Mouse (Mus musculus): ENCODE results near the gene Zbtb9. TPM values are rescaled to one million over a fixed set of nuclear protein-coding genes. Genes with fewer than 3 reads are reported as not detected.
A peak's percentile ranks its signal among the peaks of the same experiment; 100 is the strongest.

Gene Zbtb9
- polyA plus RNA-seq, 1 experiment from 2014 or later: 20.1 TPM

GRCm38 (mm10) chr17:26939178-26939972, 33.6 kb upstream of the Zbtb9 start, which contains the start of gene Cuta:
Gene Cuta (minus strand): TSS chr17:26939569.
- under 1% methylated on average over 70 of the region's 70 CpGs for WGBS
- Histone ChIP-seq H3K27ac (replicated peaks) (peak within 1 kb of the TSS; percentile 92), H3K9me3 (no peaks in the 10 kb centered on the region), H3K36me3 (replicated peaks) (peaks cover 35% of the 10 kb centered on the region), H3K4me3 (peak within 1 kb of the TSS; percentile 77), H3K27me3 (replicated peaks; ENCODE audit: low read depth, poor library complexity, severe bottlenecking) (0 out of 2 replicates have a peak, but pooled peaks cover 2% of the 10 kb centered on the region), H3K4me1 (peaks cover 63% of the 10 kb centered on the region)
- peak; percentile 100 for DNase-seq (ENCODE audit: low spot score)

GRCm38 (mm10) chr17:26939973-26940300, 33.0 kb upstream of the Zbtb9 start:
- H3K4me3 ChIP-seq: peak overlapping the region; percentile 77
- peaks cover 66% of the 10 kb centered on the region for H3K4me1 ChIP-seq
- H3K27ac ChIP-seq (replicated peaks): peak overlapping the region; percentile 92
- WGBS: 2% methylated on average over 3 of the region's 3 CpGs
- no peak for DNase-seq (ENCODE audit: low spot score)
- H3K36me3 ChIP-seq (replicated peaks): peaks cover 34% of the 10 kb centered on the region
- H3K27me3 ChIP-seq (replicated peaks; ENCODE audit: low read depth, poor library complexity, severe bottlenecking): 0 out of 2 replicates have a peak, but pooled peaks cover 6% of the 10 kb centered on the region
- no peaks in the 10 kb centered on the region for H3K9me3 ChIP-seq

GRCm38 (mm10) chr17:26941031-26941789, 31.8 kb upstream of the Zbtb9 start, which contains the start of gene Syngap1:
Gene Syngap1 (plus strand): TSS chr17:26941253.
- WGBS: 1% methylated on average over 22 of the region's 24 CpGs
- H3K4me1 ChIP-seq: peaks cover 77% of the 10 kb centered on the region

GRCm38 (mm10) chr17:26941841-26942570, 31.0 kb upstream of the Zbtb9 start:
- 8% methylated on average over 4 of the region's 4 CpGs for WGBS
- DNase-seq (ENCODE audit: low spot score): no peak
- H3K4me1 ChIP-seq: peaks cover 77% of the 10 kb centered on the region

More at GRCm38 (mm10) chr17:26941031-26941789, 31.8 kb upstream of the Zbtb9 start, which contains the start of gene Syngap1:
- peaks cover 21% of the 10 kb centered on the region for H3K36me3 ChIP-seq (replicated peaks)
- no peaks in the 10 kb centered on the region for H3K9me3 ChIP-seq
- peak within 1 kb of the TSS; percentile 96 for H3K27ac ChIP-seq (replicated peaks)
- DNase-seq (ENCODE audit: low spot score): peak; percentile 75
- peak within 1 kb of the TSS; percentile 77 for H3K4me3 ChIP-seq
- peaks cover 17% of the 10 kb centered on the region; the same call in 1 of the 2 replicates for H3K27me3 ChIP-seq (replicated peaks; ENCODE audit: low read depth, poor library complexity, severe bottlenecking)

GRCm38 (mm10) chr17:26945824-26946495, 27.0 kb upstream of the Zbtb9 start:
- H3K9me3 ChIP-seq: no peaks in the 10 kb centered on the region
- no peak for DNase-seq (ENCODE audit: low spot score)
- peak overlapping the region; percentile 66 for H3K4me3 ChIP-seq
- peaks cover 27% of the 10 kb centered on the region for H3K27me3 ChIP-seq (replicated peaks; ENCODE audit: low read depth, poor library complexity, severe bottlenecking)
- peaks cover 7% of the 10 kb centered on the region for H3K36me3 ChIP-seq (replicated peaks)
- 26% methylated on average over 13 of the region's 13 CpGs for WGBS
- H3K27ac ChIP-seq (replicated peaks): peak overlapping the region; percentile 84
- H3K4me1 ChIP-seq: peaks cover 81% of the 10 kb centered on the region

More at GRCm38 (mm10) chr17:26941841-26942570, 31.0 kb upstream of the Zbtb9 start:
- Histone ChIP-seq H3K4me3 (peak overlapping the region; percentile 71), H3K27ac (replicated peaks) (peak overlapping the region; percentile 96), H3K36me3 (replicated peaks) (peaks cover 13% of the 10 kb centered on the region), H3K9me3 (no peaks in the 10 kb centered on the region), H3K27me3 (replicated peaks; ENCODE audit: low read depth, poor library complexity, severe bottlenecking) (peaks cover 18% of the 10 kb centered on the region)

GRCm38 (mm10) chr17:26946567-26946966, 26.4 kb upstream of the Zbtb9 start:
- H3K4me3 ChIP-seq: peak overlapping the region; percentile 66
- peak overlapping the region; percentile 84 for H3K27ac ChIP-seq (replicated peaks)
- H3K27me3 ChIP-seq (replicated peaks; ENCODE audit: low read depth, poor library complexity, severe bottlenecking): peaks cover 27% of the 10 kb centered on the region
- H3K4me1 ChIP-seq: peaks cover 81% of the 10 kb centered on the region
- H3K9me3 ChIP-seq: no peaks in the 10 kb centered on the region
- WGBS: under 1% methylated on average over 37 of the region's 37 CpGs
- peak; percentile 77 for DNase-seq (ENCODE audit: low spot score)
- peaks cover 7% of the 10 kb centered on the region for H3K36me3 ChIP-seq (replicated peaks)

- 45% methylated on average over 12 of the region's 12 CpGs for WGBS
- peaks cover 81% of the 10 kb centered on the region for H3K4me1 ChIP-seq
- H3K27me3 ChIP-seq (replicated peaks; ENCODE audit: low read depth, poor library complexity, severe bottlenecking): peaks cover 31% of the 10 kb centered on the region
- peaks cover 7% of the 10 kb centered on the region for H3K36me3 ChIP-seq (replicated peaks)
- peak overlapping the region; percentile 66 for H3K4me3 ChIP-seq
- no peaks in the 10 kb centered on the region for H3K9me3 ChIP-seq
- peak overlapping the region; percentile 84 for H3K27ac ChIP-seq (replicated peaks)
- no peak for DNase-seq (ENCODE audit: low spot score)
Observed at GRCm38 (mm10) chr17:26947231-26948100, 25.5 kb upstream of the Zbtb9 start.

- Histone ChIP-seq H3K27ac (replicated peaks) (peak overlapping the region; percentile 88), H3K9me3 (no peaks in the 10 kb centered on the region), H3K36me3 (replicated peaks) (peaks cover 15% of the 10 kb centered on the region), H3K27me3 (replicated peaks; ENCODE audit: low read depth, poor library complexity, severe bottlenecking) (peaks cover 41% of the 10 kb centered on the region), H3K4me3 (peak overlapping the region; percentile 77), H3K4me1 (peaks cover 86% of the 10 kb centered on the region)
- under 1% methylated on average over 75 of the region's 87 CpGs for WGBS
- peak; percentile 68 for DNase-seq (ENCODE audit: low spot score)
Observed at GRCm38 (mm10) chr17:26948316-26949050, 24.5 kb upstream of the Zbtb9 start.

GRCm38 (mm10) chr17:26949051-26949577, 23.9 kb upstream of the Zbtb9 start:
- DNase-seq (ENCODE audit: low spot score): peak; percentile 56
- Histone ChIP-seq H3K4me1 (peaks cover 93% of the 10 kb centered on the region), H3K9me3 (no peaks in the 10 kb centered on the region), H3K27ac (replicated peaks) (peak overlapping the region; percentile 88), H3K27me3 (replicated peaks; ENCODE audit: low read depth, poor library complexity, severe bottlenecking) (peaks cover 45% of the 10 kb centered on the region), H3K4me3 (peak overlapping the region; percentile 77), H3K36me3 (replicated peaks) (peaks cover 16% of the 10 kb centered on the region)
- WGBS: 9% methylated on average over 13 of the region's 14 CpGs

- H3K4me1 ChIP-seq: peaks cover 89% of the 10 kb centered on the region
- no peak for DNase-seq (ENCODE audit: low spot score)
- peak overlapping the region; percentile 88 for H3K27ac ChIP-seq (replicated peaks)
- peak overlapping the region; percentile 77; the same call in 1 of the 2 replicates for H3K4me3 ChIP-seq
- peaks cover 39% of the 10 kb centered on the region for H3K27me3 ChIP-seq (replicated peaks; ENCODE audit: low read depth, poor library complexity, severe bottlenecking)
- H3K9me3 ChIP-seq: no peaks in the 10 kb centered on the region
- WGBS: 45% methylated on average over 5 of the region's 5 CpGs
- H3K36me3 ChIP-seq (replicated peaks): peaks cover 14% of the 10 kb centered on the region
Observed at GRCm38 (mm10) chr17:26949866-26950265, 23.1 kb upstream of the Zbtb9 start.

Measured in embryonic facial prominence, embryonic 10.5 days (tissue).